Mouse (Mus musculus) mouse embryonic stem cell (cell line): ENCODE results near the gene Wnt2.

Source experiments
- in situ Hi-C, 2 experiments: fragments of 300-500 bp; cut with MboI; formaldehyde crosslinking; loops; 1 replicate in 1 of 2; 3 replicates in 1 of 2; pipeline ENCODE4 v1.14.3; 2019 to 2020; ENCODE audit warnings: low sequenced_read_pairs in 2 of 2, low pct_unique_long_range_greater_than_20kb in 1 of 2, mixed read lengths in 1 of 2; ENCODE audit not compliant: unreplicated experiment in 1 of 2

Gene Wnt2

DNA sequence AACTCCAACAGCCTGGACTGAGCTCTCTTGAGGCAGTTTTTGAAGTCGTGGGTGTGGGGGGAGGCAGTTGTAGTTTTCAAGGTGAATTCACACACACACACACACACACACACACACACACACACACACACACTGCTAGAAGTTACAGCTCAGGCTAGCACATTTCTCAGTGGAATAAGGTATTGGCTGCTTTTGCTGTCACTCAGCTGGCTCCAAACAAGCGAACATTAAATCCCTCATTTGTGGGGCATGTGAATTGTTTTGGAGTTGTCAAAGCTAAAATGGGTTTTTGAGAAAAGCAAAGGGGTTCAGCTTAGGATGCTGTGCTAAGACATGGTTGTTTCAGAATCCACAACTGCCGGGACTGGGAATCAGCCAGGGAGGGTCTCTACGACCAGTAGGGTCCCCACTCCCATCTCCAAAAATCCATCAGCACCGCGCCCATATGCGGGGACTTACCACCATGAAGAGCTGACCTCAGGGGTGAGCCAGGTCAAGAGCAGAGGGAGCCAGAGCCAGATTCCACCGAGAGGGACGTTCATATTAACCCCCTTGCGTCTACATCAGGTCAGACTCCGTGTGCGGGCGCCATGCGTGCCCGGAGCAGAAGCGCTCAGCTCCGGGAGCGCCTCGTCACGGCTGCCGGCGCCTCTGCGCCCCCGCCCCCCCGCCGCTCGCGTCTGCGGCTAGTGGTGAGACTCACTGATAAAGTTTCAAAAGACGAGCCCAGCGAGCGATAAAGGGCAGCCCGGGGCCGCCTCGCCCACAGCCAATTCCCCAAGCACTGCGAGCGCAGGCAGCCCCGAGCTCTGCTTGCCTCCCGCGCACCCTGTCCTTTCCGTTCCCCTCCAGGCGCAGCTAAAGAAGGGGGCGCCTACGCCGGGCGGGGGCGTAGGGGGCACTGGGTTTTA, at the start of gene Wnt2:
Wnt2 (minus strand) TSS at position 840 of the 911 bp plus-strand sequence.
- in situ Hi-C loops = no loop called here

GRCm38 (mm10) chr6:18078615-18079014, 48.2 kb upstream of the Wnt2 start:
- in situ Hi-C loops = loop anchor here (25.0 kb wide), 1 partner anchor 284 kb away; no protein-coding TSS in a partner anchor

GRCm38 (mm10) chr6:18076986-18077385, 46.6 kb upstream of the Wnt2 start:
- in situ Hi-C loops = loop anchor here (25.0 kb wide), 1 partner anchor 285 kb away; no protein-coding TSS in a partner anchor

- in situ Hi-C loops = loop anchor here (25.0 kb wide), 1 partner anchor 286 kb away; no protein-coding TSS in a partner anchor
These were observed 46.2 kb upstream of the Wnt2 start for GRCm38 (mm10) chr6:18076577-18076976.

DNA sequence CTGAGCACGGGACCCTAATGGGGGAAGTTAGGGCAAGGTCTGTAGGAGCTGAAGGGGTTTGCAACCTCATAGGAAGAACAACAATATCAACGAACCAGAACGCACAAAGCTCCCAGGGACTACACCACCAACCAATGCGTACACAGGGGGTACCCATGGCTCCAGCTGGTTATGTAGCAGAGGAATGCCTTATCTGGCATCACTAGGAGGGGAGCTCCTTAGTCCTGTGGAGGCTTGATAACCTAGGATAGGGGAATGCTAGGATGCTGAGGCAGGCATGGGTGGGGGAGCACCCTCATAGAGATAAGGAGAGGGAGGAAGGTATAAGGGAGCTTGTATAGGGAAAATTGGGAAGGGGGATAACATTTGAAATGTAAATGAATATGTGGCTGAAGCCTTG, 27.5 kb upstream of the Wnt2 start:
- in situ Hi-C loops = no loop called here

GRCm38 (mm10) chr6:18051702-18052101, 21.3 kb upstream of the Wnt2 start:
- in situ Hi-C loops = no loop called here

DNA sequence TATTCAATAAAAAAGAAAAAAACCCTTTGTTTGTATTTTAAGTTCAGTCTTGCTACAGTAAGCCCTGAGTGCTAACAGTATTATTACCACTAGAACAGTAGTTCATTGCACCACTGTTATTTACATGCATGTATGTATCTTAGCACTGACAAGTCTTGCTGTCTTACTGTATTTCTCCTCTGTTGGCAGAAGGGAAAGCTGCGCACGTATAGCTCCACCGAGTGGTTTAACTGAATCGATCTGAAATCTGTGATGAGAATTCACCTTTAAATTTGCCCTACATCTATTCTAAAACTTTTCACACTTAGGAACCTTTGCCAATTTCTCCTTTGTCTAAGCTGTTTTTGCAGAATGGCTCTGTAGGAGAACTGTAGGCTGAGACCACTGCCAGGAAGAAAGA, 13.9 kb upstream of the Wnt2 start:
- in situ Hi-C loops = no loop called here

GRCm38 (mm10) chr6:18043172-18043571, 12.8 kb upstream of the Wnt2 start:
- in situ Hi-C loops = no loop called here

GRCm38 (mm10) chr6:18032271-18032670, 1.9 kb upstream of the Wnt2 start:
- in situ Hi-C loops = no loop called here

DNA sequence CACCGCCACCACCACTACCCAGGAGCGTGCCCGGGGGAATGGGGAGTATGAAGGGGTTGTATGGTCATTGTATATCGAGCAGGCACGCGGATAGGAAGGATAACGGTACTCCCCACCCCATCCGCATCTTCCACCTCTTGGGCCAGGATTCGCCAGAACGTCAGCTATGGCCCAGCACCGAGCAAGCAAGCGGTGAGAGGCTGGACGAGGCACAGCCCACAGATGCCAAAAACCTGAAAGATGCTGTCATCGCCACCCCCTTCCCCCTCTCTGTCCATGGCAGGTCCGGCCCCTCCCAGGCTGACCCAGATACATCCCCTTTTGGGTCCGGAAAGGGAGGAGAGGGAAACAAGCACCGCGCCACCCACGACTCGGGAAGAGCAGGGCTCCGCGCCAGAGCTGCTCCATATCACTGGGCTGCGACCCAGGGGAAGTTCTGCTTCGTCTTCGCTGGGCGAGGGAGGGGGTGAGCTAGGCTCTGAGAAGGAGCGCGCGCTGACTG, 1.2 kb upstream of the Wnt2 start:
- in situ Hi-C loops = no loop called here

- in situ Hi-C loops = no loop called here
These were observed 603 bp upstream of the Wnt2 start for GRCm38 (mm10) chr6:18030868-18031508.

GRCm38 (mm10) chr6:18024133-18024794, 6.1 kb downstream of the Wnt2 start:
- in situ Hi-C loops = no loop called here

GRCm38 (mm10) chr6:18013346-18013745, 17.0 kb downstream of the Wnt2 start:
- in situ Hi-C loops = no loop called here

DNA sequence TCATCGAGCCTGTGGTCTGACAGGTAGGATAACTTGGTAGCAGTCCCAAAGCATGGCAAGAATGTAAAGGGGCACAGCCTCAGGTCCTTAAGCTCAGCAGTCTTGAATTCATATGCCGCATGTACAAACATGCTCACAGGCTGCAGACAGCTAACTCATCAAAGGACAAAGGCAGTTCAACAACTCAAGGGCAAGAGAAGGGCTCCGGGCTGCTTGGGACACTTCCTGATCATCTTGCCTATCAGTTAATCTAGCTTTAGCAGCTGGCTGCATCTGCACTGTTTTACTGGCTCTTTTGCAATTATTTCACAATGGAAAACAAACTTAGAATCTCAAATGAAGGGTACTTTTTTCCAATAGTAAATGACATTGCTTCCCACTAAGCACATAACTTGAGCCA, 23.0 kb downstream of the Wnt2 start:
- in situ Hi-C loops = no loop called here

- in situ Hi-C loops = no loop called here
These were observed 28.3 kb downstream of the Wnt2 start for GRCm38 (mm10) chr6:18002065-18002464.

- in situ Hi-C loops = no loop called here
These were observed 31.9 kb downstream of the Wnt2 start for GRCm38 (mm10) chr6:17998497-17998896.

GRCm38 (mm10) chr6:17994956-17995790, 35.2 kb downstream of the Wnt2 start:
- in situ Hi-C loops = no loop called here

DNA sequence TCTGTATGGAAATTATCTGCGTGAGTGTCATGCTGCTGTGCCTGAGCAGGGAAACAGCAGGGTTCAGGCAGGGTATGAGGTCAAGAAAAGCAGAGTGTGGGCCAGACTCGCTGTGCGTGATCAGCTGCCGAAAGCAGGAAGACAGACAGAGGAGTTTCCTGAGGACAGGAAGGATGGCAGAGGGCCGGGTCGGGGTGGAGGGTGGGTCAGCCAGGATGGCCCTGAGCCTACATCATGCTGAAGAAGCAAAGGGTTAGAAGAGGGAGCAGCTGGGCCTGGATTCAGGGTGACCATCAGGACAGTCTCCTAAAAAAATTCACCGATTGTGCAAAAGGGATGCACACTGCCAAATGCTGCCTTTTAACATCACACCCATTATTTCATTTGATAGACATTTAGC, 38.8 kb downstream of the Wnt2 start:
- in situ Hi-C loops = no loop called here
